Mouse (Mus musculus): ENCODE results near the gene Dnajc5g.

- TF ChIP-seq CTCF (IDR thresholded peaks at IDR 0.05), result no peak
- no peak for TF ChIP-seq EP300 (IDR thresholded peaks at IDR 0.05)
Measured at GRCm38 (mm10) chr5:31083949-31084348, 22.1 kb upstream of the Dnajc5g start.

Data from lung, postnatal 0 days (tissue).